Mouse (Mus musculus) lung, embryonic 15.5 days (tissue): ENCODE measurements around the gene Pitpnc1. TPM values are rescaled to one million over a fixed set of nuclear protein-coding genes. Genes with fewer than 3 reads are reported as not detected.

Source experiments
- ATAC-seq: fragments of 200-750 bp; cut with Nextera tagmentation; 2 replicates; pipeline ENCODE4 v1.8.0; 2017; ENCODE audit warnings: moderate number of reproducible peaks, borderline replicate concordance; ENCODE audit not compliant: low FRiP score, low TSS enrichment; ENCODE audit errors: extremely low read depth
- H3K27ac ChIP-seq: fragments of 300-500 bp; sonication (generic); 2 replicates; pipeline ENCODE4 v1.5.1; 2015; ENCODE audit warnings: moderate library complexity, mild to moderate bottlenecking, inconsistent platforms
- H3K27me3 ChIP-seq: fragments of 300-500 bp; sonication (generic); 2 replicates; pipeline ENCODE4 v1.6.1; 2015; ENCODE audit warnings: inconsistent platforms
- H3K36me3 ChIP-seq: fragments of 300-500 bp; sonication (generic); 2 replicates; pipeline ENCODE4 v1.6.1; 2015; ENCODE audit warnings: inconsistent platforms
- H3K4me1 ChIP-seq: fragments of 300-500 bp; sonication (generic); 2 replicates; pipeline ENCODE4 v1.6.1; 2015; ENCODE audit warnings: inconsistent platforms
- H3K4me2 ChIP-seq: fragments of 300-500 bp; sonication (generic); 2 replicates; pipeline ENCODE4 v1.6.1; 2015; ENCODE audit warnings: inconsistent platforms, mild to moderate bottlenecking, moderate library complexity
- H3K4me3 ChIP-seq: fragments of 300-500 bp; sonication (generic); 2 replicates; pipeline ENCODE4 v1.5.1; 2015; ENCODE audit warnings: mild to moderate bottlenecking, inconsistent platforms
- H3K9ac ChIP-seq: fragments of 300-500 bp; sonication (generic); 2 replicates; pipeline ENCODE4 v1.6.1; 2015; ENCODE audit warnings: inconsistent platforms
- H3K9me3 ChIP-seq: fragments of 300-500 bp; sonication (generic); 2 replicates; pipeline ENCODE4 v1.6.1; 2016; ENCODE audit warnings: inconsistent platforms
- WGBS: fragments of 180-500 bp; shearing (Covaris S2); methylation state at CpG from one replicate; pipeline ENCODE4 v1.1.7; 2015; 5-methylcytosine and 5-hydroxymethylcytosine counted together
- polyA plus RNA-seq: library from polyadenylated mRNA; unstranded; fragments of >200 nt; fragmentation: Nextera tagmentation; extraction: Ambion mirVana; gene quantifications from 2 replicates; pipeline ENCODE4 v1.2.1, GENCODE M21; 2015

Gene Pitpnc1
- polyA plus RNA-seq, 1 experiment from 2014 or later = 16.7 TPM

GRCm38 (mm10) chr11:107410804-107411203 lies 59.7 kb downstream of the Pitpnc1 start:
- WGBS = 26% methylated on average over 7 of the region's 7 CpGs
- no peak overlapping the region for H3K4me2 ChIP-seq
- no peak overlapping the region for H3K9ac ChIP-seq
- H3K4me1 ChIP-seq = peaks cover 55% of the 10 kb centered on the region
- peak; percentile 78 for ATAC-seq
- peak overlapping the region; percentile 60 for H3K27ac ChIP-seq
- H3K36me3 ChIP-seq = no peaks in the 10 kb centered on the region
- no peak overlapping the region for H3K4me3 ChIP-seq
- no peaks in the 10 kb centered on the region for H3K9me3 ChIP-seq
- H3K27me3 ChIP-seq = no peaks in the 10 kb centered on the region

GRCm38 (mm10) chr11:107410090-107410732 lies 60.3 kb downstream of the Pitpnc1 start:
- Histone ChIP-seq H3K9ac (no peak overlapping the region), H3K27ac (peak overlapping the region; percentile 6; the same call in 1 of the 2 replicates), H3K27me3 (no peaks in the 10 kb centered on the region), H3K4me1 (peaks cover 52% of the 10 kb centered on the region), H3K4me3 (no peak overlapping the region), H3K9me3 (no peaks in the 10 kb centered on the region), H3K36me3 (no peaks in the 10 kb centered on the region), H3K4me2 (no peak overlapping the region)
- 31% methylated on average over 5 of the region's 5 CpGs for WGBS
- no peak for ATAC-seq

GRCm38 (mm10) chr11:107408886-107409285 lies 61.6 kb downstream of the Pitpnc1 start:
- no peaks in the 10 kb centered on the region for H3K27me3 ChIP-seq
- H3K4me2 ChIP-seq = no peak overlapping the region
- no peak overlapping the region for H3K4me3 ChIP-seq
- H3K27ac ChIP-seq = no peak overlapping the region
- H3K9ac ChIP-seq = no peak overlapping the region
- H3K36me3 ChIP-seq = no peaks in the 10 kb centered on the region
- 77% methylated on average over 7 of the region's 7 CpGs for WGBS
- no peaks in the 10 kb centered on the region for H3K9me3 ChIP-seq
- H3K4me1 ChIP-seq = peaks cover 42% of the 10 kb centered on the region
- no peak for ATAC-seq

- Histone ChIP-seq H3K9ac (no peak overlapping the region), H3K27me3 (no peaks in the 10 kb centered on the region), H3K4me2 (no peak overlapping the region), H3K9me3 (no peaks in the 10 kb centered on the region), H3K4me1 (peaks cover 30% of the 10 kb centered on the region), H3K4me3 (no peak overlapping the region), H3K27ac (no peak overlapping the region), H3K36me3 (no peaks in the 10 kb centered on the region)
- WGBS = 79% methylated on average over 9 of the region's 9 CpGs
- no peak for ATAC-seq
Observed at GRCm38 (mm10) chr11:107407698-107408097, 62.8 kb downstream of the Pitpnc1 start.

- Histone ChIP-seq H3K4me2 (no peak overlapping the region), H3K36me3 (no peaks in the 10 kb centered on the region), H3K4me1 (peaks cover 20% of the 10 kb centered on the region), H3K9me3 (no peaks in the 10 kb centered on the region), H3K4me3 (no peak overlapping the region), H3K9ac (no peak overlapping the region), H3K27ac (no peak overlapping the region), H3K27me3 (no peaks in the 10 kb centered on the region)
- no peak for ATAC-seq
- 94% methylated on average over 11 of the region's 11 CpGs for WGBS
Observed at GRCm38 (mm10) chr11:107405606-107406333, 64.7 kb downstream of the Pitpnc1 start.

GRCm38 (mm10) chr11:107403309-107403708 lies 67.2 kb downstream of the Pitpnc1 start:
- no peak overlapping the region for H3K27ac ChIP-seq
- no peaks in the 10 kb centered on the region for H3K9me3 ChIP-seq
- H3K4me2 ChIP-seq = no peak overlapping the region
- H3K27me3 ChIP-seq = no peaks in the 10 kb centered on the region
- no peak overlapping the region for H3K4me3 ChIP-seq
- no peak for ATAC-seq
- no peaks in the 10 kb centered on the region for H3K4me1 ChIP-seq
- H3K36me3 ChIP-seq = no peaks in the 10 kb centered on the region
- H3K9ac ChIP-seq = no peak overlapping the region
- 51% methylated on average over 10 of the region's 10 CpGs for WGBS

- no peak overlapping the region for H3K4me2 ChIP-seq
- no peak overlapping the region for H3K27ac ChIP-seq
- no peaks in the 10 kb centered on the region for H3K9me3 ChIP-seq
- no peaks in the 10 kb centered on the region for H3K36me3 ChIP-seq
- no peaks in the 10 kb centered on the region for H3K27me3 ChIP-seq
- no peak overlapping the region for H3K4me3 ChIP-seq
- WGBS = 88% methylated on average over 5 of the region's 5 CpGs
- no peak for ATAC-seq
- H3K4me1 ChIP-seq = no peaks in the 10 kb centered on the region
- no peak overlapping the region for H3K9ac ChIP-seq
Observed at GRCm38 (mm10) chr11:107401839-107402590, 68.5 kb downstream of the Pitpnc1 start.

- Histone ChIP-seq H3K27ac (no peak overlapping the region), H3K27me3 (no peaks in the 10 kb centered on the region), H3K4me3 (no peak overlapping the region), H3K9me3 (no peaks in the 10 kb centered on the region), H3K4me1 (no peaks in the 10 kb centered on the region), H3K4me2 (no peak overlapping the region), H3K9ac (no peak overlapping the region), H3K36me3 (no peaks in the 10 kb centered on the region)
- ATAC-seq = no peak
- WGBS = 55% methylated on average over 7 of the region's 7 CpGs
Observed at GRCm38 (mm10) chr11:107400826-107401225, 69.7 kb downstream of the Pitpnc1 start.

GRCm38 (mm10) chr11:107400005-107400404 lies 70.5 kb downstream of the Pitpnc1 start:
- Histone ChIP-seq H3K9me3 (no peaks in the 10 kb centered on the region), H3K4me1 (no peaks in the 10 kb centered on the region), H3K36me3 (no peaks in the 10 kb centered on the region), H3K27me3 (no peaks in the 10 kb centered on the region), H3K9ac (no peak overlapping the region), H3K27ac (no peak overlapping the region), H3K4me2 (no peak overlapping the region), H3K4me3 (no peak overlapping the region)
- no peak for ATAC-seq
- 60% methylated on average over 10 of the region's 10 CpGs for WGBS

GRCm38 (mm10) chr11:107397326-107397998 lies 73.0 kb downstream of the Pitpnc1 start:
- no peak overlapping the region for H3K27ac ChIP-seq
- H3K36me3 ChIP-seq = no peaks in the 10 kb centered on the region
- 0 out of 2 replicates have a peak, but pooled peaks cover 4% of the 10 kb centered on the region for H3K4me1 ChIP-seq
- no peak overlapping the region for H3K4me3 ChIP-seq
- no peak overlapping the region for H3K9ac ChIP-seq
- H3K4me2 ChIP-seq = no peak overlapping the region
- no peaks in the 10 kb centered on the region for H3K27me3 ChIP-seq
- WGBS = 72% methylated on average over 10 of the region's 10 CpGs
- H3K9me3 ChIP-seq = no peaks in the 10 kb centered on the region
- ATAC-seq = no peak

GRCm38 (mm10) chr11:107394245-107394644 lies 76.3 kb downstream of the Pitpnc1 start:
- no peaks in the 10 kb centered on the region for H3K27me3 ChIP-seq
- no peak for ATAC-seq
- WGBS = 85% methylated on average over 3 of the region's 3 CpGs
- no peak overlapping the region for H3K4me2 ChIP-seq
- H3K4me3 ChIP-seq = no peak overlapping the region
- H3K27ac ChIP-seq = no peak overlapping the region
- no peaks in the 10 kb centered on the region for H3K9me3 ChIP-seq
- no peaks in the 10 kb centered on the region for H3K36me3 ChIP-seq
- H3K4me1 ChIP-seq = 0 out of 2 replicates have a peak, but pooled peaks cover 4% of the 10 kb centered on the region
- H3K9ac ChIP-seq = no peak overlapping the region
